Mouse (Mus musculus): Measurements from ENCODE around the gene Tjap1.
A peak's percentile ranks its signal among the peaks of the same experiment; 100 is the strongest.

The Tjap1 gene

GRCm38 (mm10) chr17:46282483-46283123 is at the start of gene Tjap1:
TSS of gene Tjap1 (minus strand) at chr17:46283026.
- DNase-seq, result peak; percentile 81

GRCm38 (mm10) chr17:46328723-46329122 is 45.9 kb upstream of the Tjap1 start:
- DNase-seq, result no peak

- peak; percentile 98 for DNase-seq
Measured at GRCm38 (mm10) chr17:46327906-46328534, 45.2 kb upstream of the Tjap1 start, which contains the start of gene Abcc10. TSS of gene Abcc10 (minus strand) at chr17:46328352.

GRCm38 (mm10) chr17:46327413-46327905 is 44.6 kb upstream of the Tjap1 start:
- DNase-seq, result no peak

GRCm38 (mm10) chr17:46322046-46322823 is 39.4 kb upstream of the Tjap1 start:
- no peak for DNase-seq

- no peak for DNase-seq
Measured at GRCm38 (mm10) chr17:46320492-46320891, 37.7 kb upstream of the Tjap1 start.

- no peak for DNase-seq
Measured at GRCm38 (mm10) chr17:46315813-46316212, 33.0 kb upstream of the Tjap1 start.

- no peak for DNase-seq
Measured at GRCm38 (mm10) chr17:46313135-46313715, 30.4 kb upstream of the Tjap1 start.

- DNase-seq, result no peak
Measured at GRCm38 (mm10) chr17:46310515-46310914, 27.7 kb upstream of the Tjap1 start.

GRCm38 (mm10) chr17:46309835-46310234 is 27.0 kb upstream of the Tjap1 start:
- no peak for DNase-seq

- DNase-seq, result no peak
Measured at GRCm38 (mm10) chr17:46306956-46307355, 24.1 kb upstream of the Tjap1 start.

- DNase-seq, result no peak
Measured at GRCm38 (mm10) chr17:46304184-46304583, 21.4 kb upstream of the Tjap1 start.

GRCm38 (mm10) chr17:46301892-46302291 is 19.1 kb upstream of the Tjap1 start:
- no peak for DNase-seq

- peak; percentile 77 for DNase-seq
Measured at GRCm38 (mm10) chr17:46298220-46298913, 15.5 kb upstream of the Tjap1 start.

GRCm38 (mm10) chr17:46297364-46298219 is 14.8 kb upstream of the Tjap1 start, which contains the start of gene Dlk2:
TSS of gene Dlk2 (plus strand) at chr17:46297421.
- DNase-seq, result no peak

GRCm38 (mm10) chr17:46297028-46297363 is 14.2 kb upstream of the Tjap1 start:
- no peak for DNase-seq

GRCm38 (mm10) chr17:46296601-46297000 is 13.8 kb upstream of the Tjap1 start:
- no peak for DNase-seq

- DNase-seq, result no peak
Measured at GRCm38 (mm10) chr17:46287678-46288095, 4.9 kb upstream of the Tjap1 start.

GRCm38 (mm10) chr17:46285407-46285806 is 2.6 kb upstream of the Tjap1 start:
- no peak for DNase-seq

GRCm38 (mm10) chr17:46284653-46285052 is 1.8 kb upstream of the Tjap1 start:
- DNase-seq, result no peak

GRCm38 (mm10) chr17:46283911-46284310 is 1.1 kb upstream of the Tjap1 start:
- DNase-seq, result no peak

- no peak for DNase-seq
Measured at GRCm38 (mm10) chr17:46283140-46283539, 314 bp upstream of the Tjap1 start.

Data from cerebellum, adult 9-11 months (tissue).